Comparison of ENCODE assay signal across 9 mouse cellular contexts in the genomic region with DNA sequence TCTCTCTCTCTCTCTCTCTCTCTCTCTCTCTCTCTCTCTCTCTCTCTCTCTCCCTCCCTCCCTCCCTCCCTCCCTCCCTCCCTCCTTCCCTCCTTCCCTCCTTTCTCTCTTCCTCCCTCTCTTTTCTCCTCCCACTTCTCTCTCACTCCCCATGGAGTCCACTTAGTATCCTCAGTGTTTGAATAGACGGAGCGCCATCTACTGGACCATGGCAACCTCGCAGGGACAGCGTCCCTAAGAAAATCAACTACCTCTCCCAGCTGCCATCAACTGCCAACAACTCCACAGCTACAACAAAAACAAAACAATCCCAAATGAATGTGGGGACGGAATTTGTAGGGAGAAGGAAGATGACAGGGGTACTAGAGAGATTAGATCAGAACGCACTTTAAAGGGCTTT.
DNase-seq lines count a peak whose midpoint lies in the region; ATAC-seq and TF ChIP-seq lines count a peak whose summit lies in the region.
"Had no signal": no experiment of that assay in that cellular context is flagged by ENCODE, and none has a peak within 500 bp of the region (broad histone marks: within the 10 kb centered on the region; RNA-seq: fewer than 3 reads in every experiment).

No protein-coding gene starts in this region.

- peaks cover 5% of the 10 kb centered on the region; the same call in 1 of the 2 replicates for H3K4me1 ChIP-seq in E14TG2a.4 (replicated peaks; ENCODE audit: low read depth, low read length)
- 0 out of 2 replicates have a peak, but pooled peaks cover 2% of the 10 kb centered on the region for H3K4me1 ChIP-seq in heart, embryonic 16.5 days (ENCODE audit: control insufficient read depth, insufficient read depth, low read length)
- no peaks in the 10 kb centered on the region for H3K4me1 ChIP-seq in lung, embryonic 16.5 days (replicated peaks; ENCODE audit: control insufficient read depth, insufficient read depth, low read length)

- peak; percentile 76 for DNase-seq in adrenal gland, adult 2 months
- DNase-seq in embryo, embryonic 9.5 days (ENCODE audit: extremely low spot score) = peak; percentile 73
- peak; percentile 46 to 90 for DNase-seq in layer of hippocampus, adult 18-20 months (ENCODE audit: low spot score in 2 of 2)
- peak; percentile 70 to 76 for DNase-seq in right cerebral cortex, postnatal 10 days (ENCODE audit: low spot score in 2 of 2)
- peak; percentile 72 for DNase-seq in urinary bladder, postnatal 25 days (ENCODE audit: low spot score)

- peak; percentile 74 for TF ChIP-seq CTCF in E14TG2a.4 (conservative IDR thresholded peaks at IDR 0.05; ENCODE audit: low read length)

- H3K27me3 ChIP-seq in E14TG2a.4 (ENCODE audit: insufficient read depth, low read length) = no peaks in the 10 kb centered on the region
- H3K27me3 ChIP-seq in heart, embryonic 16.5 days (ENCODE audit: control insufficient read depth, insufficient read depth, low read length) = no peaks in the 10 kb centered on the region
- no peaks in the 10 kb centered on the region for H3K27me3 ChIP-seq in lung, embryonic 16.5 days (ENCODE audit: control insufficient read depth, insufficient read depth, low read depth, low read length)

- H3K36me3 ChIP-seq in E14TG2a.4 (ENCODE audit: insufficient read depth, low read length) = no peaks in the 10 kb centered on the region
- H3K36me3 ChIP-seq in heart, embryonic 16.5 days (ENCODE audit: control insufficient read depth, insufficient read depth) = no peaks in the 10 kb centered on the region
- no peaks in the 10 kb centered on the region for H3K36me3 ChIP-seq in lung, embryonic 16.5 days (ENCODE audit: control insufficient read depth, insufficient read depth, low read length)
- H3K36me3 ChIP-seq: limb, embryonic 12.5 days had no signal

- no peak overlapping the region for H3K27ac ChIP-seq in heart, embryonic 16.5 days (ENCODE audit: low read length)
- no peak overlapping the region for H3K27ac ChIP-seq in lung, embryonic 16.5 days (ENCODE audit: low read length)
- H3K27ac ChIP-seq: limb, embryonic 12.5 days had no signal

- 5% methylated on average over 6 of the region's 6 CpGs for WGBS in heart, embryonic 16.5 days
- WGBS in lung, embryonic 16.5 days = 8% methylated on average over 6 of the region's 6 CpGs

- ATAC-seq in heart, embryonic 16.5 days (replicated peaks; ENCODE audit: extremely low read depth, insufficient read depth, low FRiP score) = no peak
- ATAC-seq in lung, embryonic 16.5 days (ENCODE audit: low read depth) = peak; percentile 66; the same call in 1 of the 2 replicates

- H3K9me3 ChIP-seq in E14TG2a.4 (ENCODE audit: low read length) = no peaks in the 10 kb centered on the region
- no peaks in the 10 kb centered on the region for H3K9me3 ChIP-seq in heart, embryonic 16.5 days (replicated peaks; ENCODE audit: control insufficient read depth, low read length)
- no peaks in the 10 kb centered on the region for H3K9me3 ChIP-seq in lung, embryonic 16.5 days (ENCODE audit: control insufficient read depth, low read length)
- H3K9me3 ChIP-seq: limb, embryonic 12.5 days had no signal

- no peak overlapping the region for H3K4me3 ChIP-seq in E14TG2a.4 (replicated peaks; ENCODE audit: low read length)
- no peak overlapping the region for H3K4me3 ChIP-seq in heart, embryonic 16.5 days (ENCODE audit: low read length)
- no peak overlapping the region for H3K4me3 ChIP-seq in lung, embryonic 16.5 days (ENCODE audit: low read length)
- H3K4me3 ChIP-seq: limb, embryonic 12.5 days had no signal

- peak overlapping the region; percentile 34 for H3K4me2 ChIP-seq in heart, embryonic 16.5 days (ENCODE audit: low read depth, low read length)
- no peak overlapping the region for H3K4me2 ChIP-seq in lung, embryonic 16.5 days (ENCODE audit: low read depth, low read length)
- H3K4me2 ChIP-seq: limb, embryonic 12.5 days had no signal

- no peak overlapping the region for H3K9ac ChIP-seq in heart, embryonic 16.5 days (ENCODE audit: low read length)
- no peak overlapping the region for H3K9ac ChIP-seq in lung, embryonic 16.5 days (ENCODE audit: low read length)
- H3K9ac ChIP-seq: limb, embryonic 12.5 days had no signal
